Mouse (Mus musculus) MEL (cell line): ENCODE data around the gene Slc30a2.
A peak's percentile ranks its signal among the peaks of the same experiment; 100 is the strongest.

ENCODE experiments used
- CHD1 ChIP-seq: IDR thresholded peaks from 2 replicates; pipeline ENCODE4 v1.6.1; 2012; ENCODE audit warnings: low read depth, mild to moderate bottlenecking, inconsistent platforms, low read length, improper control_type of control experiment
- CTCF ChIP-seq, 3 experiments: IDR thresholded peaks in 2 of 3; conservative IDR thresholded peaks in 1 of 3; 2 replicates each; pipeline ENCODE4 v1.5.1; 2011 to 2012; ENCODE audit warnings: low read length in 3 of 3, low read depth in 2 of 3, mild to moderate bottlenecking in 2 of 3, improper control_type of control experiment in 1 of 3, inconsistent platforms in 1 of 3, mixed read lengths in 1 of 3, moderate library complexity in 1 of 3; ENCODE audit not compliant: control insufficient read depth in 1 of 3, insufficient read depth in 1 of 3, poor library complexity in 1 of 3, severe bottlenecking in 1 of 3
- EP300 ChIP-seq, 2 experiments: IDR thresholded peaks; 2 replicates each; pipeline ENCODE4 v1.6.1; 2011; ENCODE audit warnings: improper control_type of control experiment in 2 of 2, low read length in 2 of 2, low read depth in 1 of 2, mild to moderate bottlenecking in 1 of 2
- MAX ChIP-seq: IDR thresholded peaks from 2 replicates; pipeline ENCODE4 v1.6.1; 2011; ENCODE audit warnings: low read length, improper control_type of control experiment
- NELFE ChIP-seq: IDR thresholded peaks from 2 replicates; pipeline ENCODE4 v1.6.1; 2011; ENCODE audit warnings: low read depth, low read length, improper control_type of control experiment
- NRF1 ChIP-seq: IDR thresholded peaks from 2 replicates; pipeline ENCODE4 v1.6.1; 2014; ENCODE audit warnings: low read depth, mild to moderate bottlenecking, inconsistent platforms, low read length, improper control_type of control experiment, moderate library complexity; ENCODE audit not compliant: poor library complexity, insufficient read depth, severe bottlenecking
- POLR2A ChIP-seq, 2 experiments: IDR thresholded peaks; 2 replicates each; pipeline ENCODE4 v1.6.1; 2011 to 2012; ENCODE audit warnings: low read length in 2 of 2, mild to moderate bottlenecking in 2 of 2, control low read depth in 1 of 2, improper control_type of control experiment in 1 of 2, low read depth in 1 of 2, moderate library complexity in 1 of 2; ENCODE audit not compliant: control insufficient read depth in 1 of 2, insufficient read depth in 1 of 2, poor library complexity in 1 of 2
- TAL1 ChIP-seq: IDR thresholded peaks from 2 replicates; pipeline ENCODE4 v1.6.1; 2012; ENCODE audit warnings: mild to moderate bottlenecking, inconsistent platforms, low read length, moderate library complexity, mixed read lengths
- TCF12 ChIP-seq: IDR thresholded peaks from 2 replicates; pipeline ENCODE4 v1.6.1; 2014; ENCODE audit warnings: low read depth, mild to moderate bottlenecking, inconsistent platforms, low read length, improper control_type of control experiment, moderate library complexity
- USF1 ChIP-seq: IDR thresholded peaks from 2 replicates; pipeline ENCODE4 v1.6.1; 2014; ENCODE audit warnings: low read depth, mild to moderate bottlenecking, inconsistent platforms, low read length, improper control_type of control experiment, moderate library complexity

- no peak for TF ChIP-seq EP300 (IDR thresholded peaks at IDR 0.05; ENCODE audit: low read depth in 1 of 2, low read length in 2 of 2)
- TF ChIP-seq CTCF (IDR thresholded peaks at IDR 0.05 in 2 of 3, conservative IDR thresholded peaks at IDR 0.05 in 1 of 3; ENCODE audit: control insufficient read depth in 1 of 3, insufficient read depth in 1 of 3, low read depth in 2 of 3, low read length in 3 of 3, poor library complexity in 1 of 3, severe bottlenecking in 1 of 3), result peak in 2 of 3 experiments; percentile 21 to 35; a peak in 3 of 6 replicates
- TF ChIP-seq CHD1, result no peak
- TF ChIP-seq MAX, result no peak
- no peak for TF ChIP-seq NELFE
- no peak for TF ChIP-seq TCF12
- no peak for TF ChIP-seq NRF1
- TF ChIP-seq TAL1, result no peak
- no peak for TF ChIP-seq USF1
- no peak for TF ChIP-seq POLR2A (IDR thresholded peaks at IDR 0.05; ENCODE audit: control insufficient read depth in 1 of 2, insufficient read depth in 1 of 2, low read depth in 1 of 2, low read length in 2 of 2, poor library complexity in 1 of 2)
Observed at GRCm38 (mm10) chr4:134344620-134345019, 1.6 kb downstream of the Slc30a2 start.
